Mouse (Mus musculus) liver, embryonic 14.5 days (tissue): Measurements from ENCODE around the gene Acta2.

Source experiments
- CTCF ChIP-seq: IDR thresholded peaks from 2 replicates; pipeline ENCODE4 v1.5.1; 2016; ENCODE audit warnings: antibody characterized with exemption, low read depth, control low read depth
- EP300 ChIP-seq: IDR thresholded peaks from 2 replicates; pipeline ENCODE4 v1.6.1; 2016; ENCODE audit warnings: antibody characterized with exemption, low read depth

- TF ChIP-seq CTCF (peak; percentile 38; the same call in 1 of the 2 replicates), EP300 (no peak)
These were observed 14.0 kb downstream of the Acta2 start for GRCm38 (mm10) chr19:34241247-34241915.
